ENCODE assay signal across 12 mouse cellular contexts in genomic region chr7:66903014-66903413, GRCm38 (mm10).
DNase-seq lines count a peak whose midpoint lies in the region; ATAC-seq and TF ChIP-seq lines count a peak whose summit lies in the region.
"Had no signal": no experiment of that assay in that cellular context is flagged by ENCODE, and none has a peak within 500 bp of the region (broad histone marks: within the 10 kb centered on the region; RNA-seq: fewer than 3 reads in every experiment).

No protein-coding gene starts in this region.

- H3K79me2 ChIP-seq in heart, adult 2 months (replicated peaks; ENCODE audit: control insufficient read depth, insufficient read depth, low read length) = no peaks in the 10 kb centered on the region

- TF ChIP-seq POLR2A in heart, adult 2 months (IDR thresholded peaks at IDR 0.05; ENCODE audit: insufficient read depth, low read depth, low read length) = no peak

- TF ChIP-seq EP300 in heart, adult 2 months (IDR thresholded peaks at IDR 0.05; ENCODE audit: insufficient read depth, low read depth, low read length) = peak; percentile 43; the same call in 1 of the 2 replicates

- H3K27ac ChIP-seq in heart, adult 2 months = no peak overlapping the region
- H3K27ac ChIP-seq in heart, embryonic 12.5 days (ENCODE audit: poor library complexity, severe bottlenecking) = no peak overlapping the region
- H3K27ac ChIP-seq: kidney, postnatal 0 days; liver, embryonic 12.5 days; midbrain, embryonic 12.5 days had no signal

- no peak for ATAC-seq in heart, embryonic 12.5 days (ENCODE audit: insufficient number of reproducible peaks, low FRiP score)
- no peak for ATAC-seq in activated CD4-positive, CD25-positive, alpha-beta regulatory T cell, adult 4 months
- ATAC-seq: liver, embryonic 12.5 days had no signal

- H3K36me3 ChIP-seq in heart, adult 2 months (ENCODE audit: control insufficient read depth, insufficient read depth, low read length) = no peaks in the 10 kb centered on the region
- H3K36me3 ChIP-seq in heart, embryonic 12.5 days = 0 out of 2 replicates have a peak, but pooled peaks cover 1% of the 10 kb centered on the region
- H3K36me3 ChIP-seq: liver, embryonic 12.5 days; midbrain, embryonic 12.5 days had no signal

- peaks cover 11% of the 10 kb centered on the region for H3K4me1 ChIP-seq in heart, adult 2 months (ENCODE audit: control insufficient read depth, insufficient read depth, low read length)
- H3K4me1 ChIP-seq in heart, embryonic 12.5 days (replicated peaks) = no peaks in the 10 kb centered on the region
- H3K4me1 ChIP-seq: liver, embryonic 12.5 days; midbrain, embryonic 12.5 days had no signal

- no peaks in the 10 kb centered on the region for H3K9me3 ChIP-seq in heart, embryonic 12.5 days (replicated peaks)
- H3K9me3 ChIP-seq: liver, embryonic 12.5 days; midbrain, embryonic 12.5 days had no signal

- H3K4me3 ChIP-seq in heart, adult 2 months = no peak overlapping the region
- no peak overlapping the region for H3K4me3 ChIP-seq in heart, embryonic 12.5 days
- H3K4me3 ChIP-seq: liver, embryonic 12.5 days; midbrain, embryonic 12.5 days had no signal

- no peaks in the 10 kb centered on the region for H3K27me3 ChIP-seq in heart, adult 2 months (ENCODE audit: control insufficient read depth, insufficient read depth, low read length)
- 0 out of 2 replicates have a peak, but pooled peaks cover 5% of the 10 kb centered on the region for H3K27me3 ChIP-seq in heart, embryonic 12.5 days (replicated peaks)
- H3K27me3 ChIP-seq: liver, embryonic 12.5 days; midbrain, embryonic 12.5 days had no signal

- H3K9ac ChIP-seq in heart, adult 2 months (ENCODE audit: low read depth, low read length) = no peak overlapping the region
- H3K9ac ChIP-seq in heart, embryonic 12.5 days = no peak overlapping the region
- H3K9ac ChIP-seq: liver, embryonic 12.5 days; midbrain, embryonic 12.5 days had no signal

- WGBS in heart, adult 2 months = 22% methylated on average over 5 of the region's 5 CpGs
- WGBS in heart, embryonic 12.5 days = 73% methylated on average over 5 of the region's 5 CpGs

- intact Hi-C loops in heart, adult 2 months (cut with DNase I) = no loop called here

- peak; percentile 39 for TF ChIP-seq CTCF in heart, adult 2 months (IDR thresholded peaks at IDR 0.05)

- H3K4me2 ChIP-seq in heart, embryonic 12.5 days = no peak overlapping the region
- H3K4me2 ChIP-seq: liver, embryonic 12.5 days; midbrain, embryonic 12.5 days had no signal

- peak; percentile 71 to 77 for DNase-seq in heart, adult 2 months
- peak; percentile 4 for DNase-seq in lung, postnatal 36 days
- DNase-seq in lung, adult 18-20 months = no peak
- peak; percentile 69 to 70 for DNase-seq in cerebellum, postnatal 36 days
- DNase-seq in kidney, postnatal 36 days = peak; percentile 2 to 11
- no peak for DNase-seq in yolk sac, embryonic 10.5 days (ENCODE audit: low spot score)
- DNase-seq: embryo, embryonic 11 days had no signal

Comparison
In these comparisons a context has a peak if more than half of its experiments do, and no peak if none do; other contexts are left out.
1. DNase-seq: peak in heart, adult 2 months (2 of 2), lung, postnatal 36 days (single experiment), cerebellum, postnatal 36 days (2 of 2) and kidney, postnatal 36 days (2 of 2); none in lung, adult 18-20 months (0 of 2) and yolk sac, embryonic 10.5 days (single experiment).